Mouse (Mus musculus) heart, postnatal 0 days (tissue): ENCODE results near the gene Scarb2. TPM values are rescaled to one million over a fixed set of nuclear protein-coding genes. Genes with fewer than 3 reads are reported as not detected.

Experiments
- ATAC-seq: fragments of 200-750 bp; cut with Nextera tagmentation; 2 replicates; pipeline ENCODE4 v1.8.0; 2017; ENCODE audit warnings: low read depth, moderate number of reproducible peaks, moderate library complexity; ENCODE audit not compliant: insufficient read depth
- DNase-seq: peaks from one replicate; pipeline ENCODE4 v3.0.0-alpha.2; 2016; ENCODE audit warnings: low spot score
- H3K27ac ChIP-seq: fragments of 300-500 bp; sonication (generic); 2 replicates; pipeline ENCODE4 v1.5.1; 2014; ENCODE audit warnings: low read depth, mild to moderate bottlenecking
- H3K27me3 ChIP-seq: fragments of 300-500 bp; sonication (generic); 2 replicates; pipeline ENCODE4 v1.6.1; 2014; ENCODE audit warnings: low read length, mixed read lengths; ENCODE audit not compliant: control insufficient read depth, insufficient read depth
- H3K36me3 ChIP-seq: fragments of 300-500 bp; sonication (generic); replicated peaks from 2 replicates; pipeline ENCODE4 v1.6.1; 2014; ENCODE audit warnings: low read length, mixed read lengths; ENCODE audit not compliant: control insufficient read depth, insufficient read depth
- H3K4me1 ChIP-seq: fragments of 300-500 bp; sonication (generic); 2 replicates; pipeline ENCODE4 v1.6.1; 2014; ENCODE audit warnings: antibody characterized with exemption; ENCODE audit not compliant: control insufficient read depth, insufficient read depth
- H3K4me2 ChIP-seq: fragments of 300-500 bp; sonication (generic); 2 replicates; pipeline ENCODE4 v1.6.1; 2014; ENCODE audit warnings: low read depth, mild to moderate bottlenecking, low read length, moderate library complexity
- H3K4me3 ChIP-seq: fragments of 300-500 bp; sonication (generic); 2 replicates; pipeline ENCODE4 v1.5.1; 2014; ENCODE audit warnings: low read depth, low read length
- H3K9ac ChIP-seq: fragments of 300-500 bp; sonication (generic); replicated peaks from 2 replicates; pipeline ENCODE4 v1.6.1; 2014; ENCODE audit warnings: low read depth, low read length, mixed read lengths
- H3K9me3 ChIP-seq: fragments of 300-500 bp; sonication (generic); replicated peaks from 2 replicates; pipeline ENCODE4 v1.6.1; 2016; ENCODE audit warnings: low read length; ENCODE audit not compliant: control insufficient read depth
- CTCF ChIP-seq: IDR thresholded peaks from 2 replicates; pipeline ENCODE4 v1.5.1; 2016; ENCODE audit warnings: antibody characterized with exemption, control low read depth, low read depth
- EP300 ChIP-seq: IDR thresholded peaks from 2 replicates; pipeline ENCODE4 v1.6.1; 2016; ENCODE audit warnings: antibody characterized with exemption, low read depth
- WGBS: fragments of 180-500 bp; shearing (Covaris S2); extraction: QIAGEN DNeasy Blood & Tissue Kit; methylation state at CpG from one replicate; pipeline ENCODE4 v1.1.7; 2014; 5-methylcytosine and 5-hydroxymethylcytosine counted together
- polyA plus RNA-seq: library from polyadenylated mRNA; unstranded; fragments of >200 nt; fragmentation: Nextera tagmentation; extraction: Ambion mirVana; gene quantifications from 2 replicates; pipeline ENCODE4 v1.2.1, GENCODE M21; 2015
- total RNA-seq: library from RNA; depleted of rRNA; stranded (reverse); fragments of >200 nt; gene quantifications from 2 replicates; pipeline ENCODE4 v1.2.3, GENCODE M21; 2014; ENCODE audit warnings: low replicate concordance

Gene Scarb2
- total and polyA plus RNA-seq, 2 experiments from 2014 or later, result 28.9 to 121 TPM

DNA sequence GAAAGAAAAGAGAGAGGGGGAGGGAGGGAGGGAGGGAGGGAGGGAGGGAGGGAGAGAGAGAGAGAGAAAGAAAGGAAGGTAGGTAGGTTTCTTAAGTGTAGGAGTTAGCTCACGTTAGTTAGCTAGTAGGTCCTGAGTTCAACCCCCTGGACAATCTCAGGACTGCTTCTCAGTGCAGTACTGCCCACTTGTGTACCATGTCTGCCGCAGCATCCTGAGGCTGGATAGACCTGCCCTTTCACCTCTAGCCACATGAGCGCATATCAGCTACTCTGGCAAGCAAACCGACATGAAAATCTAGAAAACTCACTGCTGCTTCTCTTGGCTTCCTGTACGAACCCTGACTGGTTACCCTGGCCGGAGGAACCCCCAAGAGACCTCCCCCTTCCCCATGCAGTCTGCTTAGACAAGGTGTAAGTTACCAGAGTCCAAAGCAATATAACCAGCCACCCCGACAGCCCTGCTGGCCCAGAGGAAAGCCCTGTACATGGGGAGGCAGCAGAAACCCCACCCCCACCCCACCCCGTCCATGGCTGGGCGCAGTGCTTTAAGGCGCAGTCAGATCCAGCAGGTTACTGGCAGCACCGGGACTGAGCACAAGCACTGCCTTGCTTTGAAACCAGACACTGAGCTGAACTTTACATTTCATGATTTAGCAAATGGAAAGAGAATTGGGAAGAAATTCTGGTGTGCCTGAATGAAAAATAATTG, 93.2 kb downstream of the Scarb2 start:
- ATAC-seq, result no peak

GRCm38 (mm10) chr5:92411461-92412140, 95.0 kb downstream of the Scarb2 start:
- ATAC-seq, result no peak
- TF ChIP-seq EP300 (no peak), CTCF (no peak)
- Histone ChIP-seq H3K4me2 (no peak overlapping the region), H3K4me1 (no peaks in the 10 kb centered on the region), H3K36me3 (peaks cover 27% of the 10 kb centered on the region), H3K27me3 (no peaks in the 10 kb centered on the region), H3K9me3 (no peaks in the 10 kb centered on the region), H3K9ac (no peak overlapping the region), H3K27ac (no peak overlapping the region), H3K4me3 (no peak overlapping the region)
- DNase-seq, result no peak
- WGBS, result 50% methylated on average over 7 of the region's 7 CpGs

More for the DNA sequence above, 93.2 kb downstream of the Scarb2 start:
- Histone ChIP-seq H3K36me3 (peaks cover 46% of the 10 kb centered on the region), H3K27ac (no peak overlapping the region), H3K27me3 (no peaks in the 10 kb centered on the region), H3K9me3 (no peaks in the 10 kb centered on the region), H3K4me1 (no peaks in the 10 kb centered on the region), H3K4me2 (no peak overlapping the region), H3K9ac (no peak overlapping the region), H3K4me3 (no peak overlapping the region)
- 82% methylated on average over 11 of the region's 11 CpGs for WGBS
- TF ChIP-seq EP300, result no peak
- TF ChIP-seq CTCF, result no peak
- DNase-seq, result no peak

DNA sequence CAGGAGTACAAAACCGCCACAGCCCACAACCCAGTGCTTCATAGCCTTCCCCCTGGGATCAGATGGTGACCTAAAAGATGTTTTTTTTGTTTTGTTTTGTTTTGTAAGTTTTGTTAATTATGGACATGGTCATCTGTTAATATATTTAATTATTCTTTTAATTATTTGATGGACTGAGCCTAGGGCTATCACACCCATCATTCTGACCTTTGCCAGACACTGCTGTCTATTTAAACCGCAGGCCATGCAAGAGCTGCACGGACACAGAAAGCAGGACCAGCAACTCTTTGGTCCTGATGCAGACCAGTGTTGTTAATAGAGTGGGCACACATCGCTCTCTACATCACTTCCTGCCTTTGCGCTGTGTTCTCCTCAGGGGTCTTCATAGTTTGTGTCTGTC, 96.1 kb downstream of the Scarb2 start:
- no peak overlapping the region for H3K9ac ChIP-seq
- H3K27me3 ChIP-seq, result no peaks in the 10 kb centered on the region
- no peak overlapping the region for H3K27ac ChIP-seq
- no peak overlapping the region for H3K4me2 ChIP-seq
- peaks cover 22% of the 10 kb centered on the region for H3K36me3 ChIP-seq
- no peak for TF ChIP-seq CTCF
- no peak for TF ChIP-seq EP300
- ATAC-seq, result no peak
- no peaks in the 10 kb centered on the region for H3K4me1 ChIP-seq
- WGBS, result 86% methylated on average over 5 of the region's 5 CpGs
- DNase-seq, result no peak
- H3K4me3 ChIP-seq, result no peak overlapping the region
- no peaks in the 10 kb centered on the region for H3K9me3 ChIP-seq

- Histone ChIP-seq H3K4me3 (no peak overlapping the region), H3K27ac (no peak overlapping the region), H3K9me3 (no peaks in the 10 kb centered on the region), H3K9ac (no peak overlapping the region), H3K27me3 (no peaks in the 10 kb centered on the region), H3K4me2 (no peak overlapping the region), H3K36me3 (peaks cover 19% of the 10 kb centered on the region), H3K4me1 (no peaks in the 10 kb centered on the region)
- ATAC-seq, result no peak
- TF ChIP-seq EP300 (no peak), CTCF (no peak)
- no peak for DNase-seq
- WGBS, result 64% methylated on average over 9 of the region's 9 CpGs
Observed at GRCm38 (mm10) chr5:92409361-92410155, 97.1 kb downstream of the Scarb2 start.

GRCm38 (mm10) chr5:92404400-92404678, 102.3 kb downstream of the Scarb2 start:
- WGBS, result 47% methylated on average over 2 of the region's 2 CpGs
- Histone ChIP-seq H3K4me3 (no peak overlapping the region), H3K36me3 (peaks cover 37% of the 10 kb centered on the region), H3K4me2 (no peak overlapping the region), H3K9me3 (no peaks in the 10 kb centered on the region), H3K27ac (no peak overlapping the region), H3K27me3 (no peaks in the 10 kb centered on the region), H3K9ac (no peak overlapping the region), H3K4me1 (no peaks in the 10 kb centered on the region)
- ATAC-seq (no peak), DNase-seq (no peak)
- TF ChIP-seq EP300, result no peak
- no peak for TF ChIP-seq CTCF
